Mouse (Mus musculus): ENCODE data around the gene Efcab9. TPM values are rescaled to one million over a fixed set of nuclear protein-coding genes. Genes with fewer than 3 reads are reported as not detected.
A peak's percentile ranks its signal among the peaks of the same experiment; 100 is the strongest.

Gene Efcab9
- total RNA-seq (2021): 1 to 10 TPM in 1 of 2 experiments, under 1 TPM in 1; 0.84 to 1.2 TPM
- long read RNA-seq, experiment 1: 0 reads
- long read RNA-seq, experiment 2, partial matches to known transcripts: 0 of 4 reads
- long read RNA-seq, experiment 2, other reads (novel, unspliced or antisense): 3 of 4 reads

GRCm38 (mm10) chr11:32531871-32532764, at the start of gene Efcab9:
Gene Efcab9, minus strand, starts transcription at chr11:32532081.
- peak in 1 of 2 experiments; percentile 19 for DNase-seq
- intact Hi-C loops (cut with DNase I): loop anchor here (5.0 kb wide), 1 partner anchor 55 kb away; no protein-coding TSS in a partner anchor

GRCm38 (mm10) chr11:32581031-32581430, 49.1 kb upstream of the Efcab9 start:
- intact Hi-C loops (cut with DNase I): no loop called here

GRCm38 (mm10) chr11:32580305-32580947, 48.5 kb upstream of the Efcab9 start:
- DNase-seq: no peak
- intact Hi-C loops (cut with DNase I): no loop called here

More at GRCm38 (mm10) chr11:32581031-32581430, 49.1 kb upstream of the Efcab9 start:
- DNase-seq: no peak

- intact Hi-C loops (cut with DNase I): no loop called here
- DNase-seq: no peak
Measured at GRCm38 (mm10) chr11:32576760-32577050, 44.8 kb upstream of the Efcab9 start.

- intact Hi-C loops (cut with DNase I): no loop called here
- DNase-seq: no peak
Measured at GRCm38 (mm10) chr11:32575964-32576759, 44.3 kb upstream of the Efcab9 start.

- no peak for DNase-seq
- intact Hi-C loops (cut with DNase I): no loop called here
Measured at GRCm38 (mm10) chr11:32573669-32574068, 41.8 kb upstream of the Efcab9 start.

- intact Hi-C loops (cut with DNase I): no loop called here
- no peak for DNase-seq
Measured at GRCm38 (mm10) chr11:32571103-32571502, 39.2 kb upstream of the Efcab9 start.

GRCm38 (mm10) chr11:32568637-32569293, 36.9 kb upstream of the Efcab9 start:
- intact Hi-C loops (cut with DNase I): no loop called here

GRCm38 (mm10) chr11:32568060-32568459, 36.2 kb upstream of the Efcab9 start:
- no peak for DNase-seq
- intact Hi-C loops (cut with DNase I): no loop called here

More at GRCm38 (mm10) chr11:32568637-32569293, 36.9 kb upstream of the Efcab9 start:
- DNase-seq: no peak

GRCm38 (mm10) chr11:32567000-32567855, 35.3 kb upstream of the Efcab9 start:
- no peak for DNase-seq
- intact Hi-C loops (cut with DNase I): no loop called here

GRCm38 (mm10) chr11:32566184-32566583, 34.3 kb upstream of the Efcab9 start:
- no peak for DNase-seq
- intact Hi-C loops (cut with DNase I): no loop called here

- intact Hi-C loops (cut with DNase I): no loop called here
- DNase-seq: peak in 1 of 2 experiments; percentile 40
Measured at GRCm38 (mm10) chr11:32565088-32565487, 33.2 kb upstream of the Efcab9 start.

GRCm38 (mm10) chr11:32564629-32565028, 32.7 kb upstream of the Efcab9 start:
- intact Hi-C loops (cut with DNase I): no loop called here
- no peak for DNase-seq

- no peak for DNase-seq
- intact Hi-C loops (cut with DNase I): no loop called here
Measured at GRCm38 (mm10) chr11:32563660-32564059, 31.8 kb upstream of the Efcab9 start.

GRCm38 (mm10) chr11:32562706-32563105, 30.8 kb upstream of the Efcab9 start:
- no peak for DNase-seq
- intact Hi-C loops (cut with DNase I): no loop called here

- DNase-seq: no peak
- intact Hi-C loops (cut with DNase I): no loop called here
Measured at GRCm38 (mm10) chr11:32561465-32562355, 29.8 kb upstream of the Efcab9 start.

- no peak for DNase-seq
- intact Hi-C loops (cut with DNase I): no loop called here
Measured at GRCm38 (mm10) chr11:32560015-32560770, 28.3 kb upstream of the Efcab9 start.

All from gastrocnemius, postnatal 36 days (tissue).